Mouse (Mus musculus): ENCODE measurements at regions not wholly inside any gene's neighbourhood (a gene's known extent, or its start where the extent isn't known, plus 50 kb on each side); places are given as distances from the start of the nearest gene placed in this dataset.

DNA sequence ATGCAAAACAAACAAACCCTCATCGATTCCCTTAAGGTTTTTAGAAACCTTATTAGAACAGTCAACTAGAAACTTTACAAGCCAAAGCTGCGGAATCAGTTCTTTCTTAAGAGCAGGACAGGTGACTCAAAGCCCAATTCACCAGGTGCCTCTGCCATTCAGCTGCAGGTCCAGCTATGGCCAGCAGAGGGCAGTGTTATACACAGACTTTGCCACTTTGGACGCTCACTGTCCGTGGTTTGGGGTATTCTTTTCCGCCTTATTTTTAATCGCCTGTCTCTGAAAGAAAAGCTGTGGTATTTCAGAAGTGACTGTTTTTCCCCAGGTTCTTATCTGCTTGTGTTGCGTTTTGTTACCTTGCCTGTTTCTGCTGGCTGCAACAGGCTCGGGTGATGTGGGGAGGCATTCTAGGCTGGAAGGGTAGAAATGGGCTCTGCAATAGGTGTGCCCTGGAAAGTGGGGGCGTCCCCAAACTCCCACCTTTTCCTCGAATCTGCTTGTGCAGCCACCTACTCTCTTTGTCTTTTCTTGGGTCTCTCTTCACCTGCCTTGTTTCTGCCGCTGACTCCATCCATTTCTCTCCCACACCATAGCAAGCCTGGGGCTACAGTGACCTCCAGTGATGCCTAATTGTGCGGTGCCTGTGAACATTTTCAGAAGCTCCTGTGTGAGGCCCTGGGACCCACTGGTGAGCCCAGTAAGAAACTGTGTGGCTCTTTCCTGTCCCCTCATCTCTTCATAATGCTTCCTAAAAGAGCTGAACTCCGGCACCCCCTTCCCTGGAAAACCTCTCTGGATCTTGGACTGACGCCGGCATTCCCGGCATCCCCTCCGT is 142.4 kb downstream of the Mtx3 start:
- Histone ChIP-seq H3K4me3 (replicated peaks) (no peak overlapping the region), H3K27ac (replicated peaks) (no peak overlapping the region), H3K36me3 (replicated peaks) (no peaks in the 10 kb centered on the region), H3K27me3 (0 out of 2 replicates have a peak, but pooled peaks cover 4% of the 10 kb centered on the region), H3K9ac (no peak overlapping the region), H3K4me1 (replicated peaks) (no peaks in the 10 kb centered on the region), H3K9me3 (replicated peaks) (no peaks in the 10 kb centered on the region), H3K4me2 (peak overlapping the region; percentile 34; the same call in 1 of the 2 replicates)
- 40% methylated on average over 17 of the region's 17 CpGs for WGBS (ENCODE audit: insufficient replicate concordance)
- no peak for ATAC-seq (ENCODE audit: insufficient read depth)

DNA sequence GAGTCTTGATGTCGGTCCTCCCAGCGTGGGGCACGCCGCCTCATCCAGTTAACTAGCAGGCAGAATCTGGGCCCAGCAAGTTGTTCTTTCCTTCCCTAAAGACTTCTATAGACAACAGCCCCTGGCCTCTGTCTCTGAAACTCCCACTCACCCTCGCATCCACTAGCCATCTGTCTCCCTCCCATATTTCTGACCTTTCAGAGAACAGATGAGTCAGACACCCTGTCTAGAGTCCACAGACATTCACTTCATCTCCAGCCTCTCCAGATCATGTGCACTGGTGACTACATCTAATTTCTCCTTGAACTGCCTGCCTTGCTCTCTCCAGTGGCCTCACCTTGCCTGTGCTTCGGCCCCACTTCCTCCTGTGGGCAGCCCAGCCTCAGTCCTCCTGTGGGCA is 143.1 kb downstream of the Mtx3 start:
- 77% methylated on average over 6 of the region's 6 CpGs for WGBS (ENCODE audit: insufficient replicate concordance)
- Histone ChIP-seq H3K27ac (replicated peaks) (no peak overlapping the region), H3K36me3 (replicated peaks) (no peaks in the 10 kb centered on the region), H3K9me3 (replicated peaks) (no peaks in the 10 kb centered on the region), H3K4me3 (replicated peaks) (no peak overlapping the region), H3K4me1 (replicated peaks) (no peaks in the 10 kb centered on the region), H3K4me2 (no peak overlapping the region), H3K9ac (no peak overlapping the region), H3K27me3 (0 out of 2 replicates have a peak, but pooled peaks cover 4% of the 10 kb centered on the region)
- ATAC-seq (ENCODE audit: insufficient read depth): no peak

DNA sequence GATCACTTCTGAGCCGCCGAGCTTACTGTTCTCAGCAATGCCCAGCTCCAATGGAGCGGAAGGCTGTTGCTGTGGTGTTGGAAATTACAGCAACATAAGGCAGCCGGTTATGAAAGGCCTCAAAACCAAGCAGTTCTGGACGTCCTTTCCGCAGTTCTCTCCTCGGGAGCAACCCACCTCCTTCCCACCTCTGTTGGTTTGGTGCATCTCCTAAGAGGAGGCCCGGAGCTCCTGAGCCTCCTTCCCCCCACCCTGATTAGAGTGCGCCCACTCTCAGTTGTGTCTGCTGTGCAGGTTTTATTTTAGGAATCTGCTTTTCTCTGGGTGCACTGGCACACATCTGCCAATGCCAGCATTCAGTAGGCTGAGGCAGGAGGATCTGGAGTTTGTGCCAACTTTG is 144.0 kb downstream of the Mtx3 start:
- H3K9me3 ChIP-seq (replicated peaks): no peaks in the 10 kb centered on the region
- no peaks in the 10 kb centered on the region for H3K4me1 ChIP-seq (replicated peaks)
- no peak overlapping the region for H3K4me3 ChIP-seq (replicated peaks)
- H3K4me2 ChIP-seq: no peak overlapping the region
- H3K9ac ChIP-seq: no peak overlapping the region
- no peak for ATAC-seq (ENCODE audit: insufficient read depth)
- WGBS (ENCODE audit: insufficient replicate concordance): 61% methylated on average over 9 of the region's 9 CpGs
- H3K27ac ChIP-seq (replicated peaks): no peak overlapping the region
- H3K36me3 ChIP-seq (replicated peaks): no peaks in the 10 kb centered on the region
- H3K27me3 ChIP-seq: 0 out of 2 replicates have a peak, but pooled peaks cover 4% of the 10 kb centered on the region

DNA sequence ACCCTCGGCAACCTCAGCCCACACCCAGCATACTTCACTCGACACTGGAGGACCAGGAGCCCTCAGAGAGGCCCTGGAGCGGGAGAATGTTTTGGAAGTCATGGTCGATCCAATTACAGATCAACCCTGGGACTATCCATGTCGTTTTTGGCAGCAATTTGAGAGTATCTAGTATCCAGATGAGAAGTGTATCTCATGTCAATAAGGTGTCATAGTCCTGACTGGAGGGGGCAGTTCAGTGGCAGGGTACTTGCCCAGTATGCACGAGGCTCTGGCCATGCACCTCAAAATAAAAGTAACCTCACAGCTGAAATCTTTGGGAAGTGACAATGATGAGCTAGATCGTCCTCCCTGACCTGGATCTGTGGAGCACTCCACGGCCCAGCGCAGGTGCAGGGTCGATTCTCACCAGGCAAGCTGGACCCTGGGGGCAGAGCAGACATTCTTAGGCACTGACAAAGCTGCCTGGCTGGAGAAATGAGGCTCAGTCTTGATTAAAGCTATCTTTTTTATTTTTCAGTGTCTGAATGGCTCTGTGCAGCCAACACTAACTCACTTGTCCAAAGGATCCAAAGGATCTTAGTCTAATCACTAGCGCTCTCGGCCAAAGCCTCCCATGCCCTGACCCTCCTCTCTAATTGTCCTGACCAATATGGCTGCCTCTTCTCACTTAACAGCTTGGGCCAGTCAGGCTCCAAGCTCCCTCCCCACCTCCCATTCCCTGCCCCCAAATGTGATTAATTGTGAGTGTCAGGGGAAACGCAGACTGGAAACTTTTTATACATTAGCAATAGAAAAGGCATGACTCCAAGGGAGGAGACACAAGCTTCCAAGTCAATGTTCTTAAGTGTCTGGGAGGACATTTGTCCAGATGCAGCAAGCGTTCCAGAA is 146.0 kb downstream of the Mtx3 start:
- WGBS (ENCODE audit: insufficient replicate concordance): 59% methylated on average over 14 of the region's 14 CpGs

More for the DNA sequence above, 146.0 kb downstream of the Mtx3 start:
- no peak for ATAC-seq (ENCODE audit: insufficient read depth)
- Histone ChIP-seq H3K4me1 (replicated peaks) (no peaks in the 10 kb centered on the region), H3K27ac (replicated peaks) (no peak overlapping the region), H3K9me3 (replicated peaks) (no peaks in the 10 kb centered on the region), H3K9ac (no peak overlapping the region), H3K36me3 (replicated peaks) (no peaks in the 10 kb centered on the region), H3K27me3 (0 out of 2 replicates have a peak, but pooled peaks cover 4% of the 10 kb centered on the region), H3K4me3 (replicated peaks) (no peak overlapping the region), H3K4me2 (no peak overlapping the region)
